Mouse (Mus musculus) CD4-positive naive resting alpha-beta T cell, adult 57 days (primary cell): ENCODE data around the gene Nufip2. TPM values are rescaled to one million over a fixed set of nuclear protein-coding genes. Genes with fewer than 3 reads are reported as not detected.

ENCODE experiments used
- total RNA-seq: library from RNA; stranded (reverse); gene quantifications from one replicate; pipeline ENCODE4 v1.2.4, GENCODE M21; 2023

Nufip2 gene
- total RNA-seq, result 149 TPM

DNA sequence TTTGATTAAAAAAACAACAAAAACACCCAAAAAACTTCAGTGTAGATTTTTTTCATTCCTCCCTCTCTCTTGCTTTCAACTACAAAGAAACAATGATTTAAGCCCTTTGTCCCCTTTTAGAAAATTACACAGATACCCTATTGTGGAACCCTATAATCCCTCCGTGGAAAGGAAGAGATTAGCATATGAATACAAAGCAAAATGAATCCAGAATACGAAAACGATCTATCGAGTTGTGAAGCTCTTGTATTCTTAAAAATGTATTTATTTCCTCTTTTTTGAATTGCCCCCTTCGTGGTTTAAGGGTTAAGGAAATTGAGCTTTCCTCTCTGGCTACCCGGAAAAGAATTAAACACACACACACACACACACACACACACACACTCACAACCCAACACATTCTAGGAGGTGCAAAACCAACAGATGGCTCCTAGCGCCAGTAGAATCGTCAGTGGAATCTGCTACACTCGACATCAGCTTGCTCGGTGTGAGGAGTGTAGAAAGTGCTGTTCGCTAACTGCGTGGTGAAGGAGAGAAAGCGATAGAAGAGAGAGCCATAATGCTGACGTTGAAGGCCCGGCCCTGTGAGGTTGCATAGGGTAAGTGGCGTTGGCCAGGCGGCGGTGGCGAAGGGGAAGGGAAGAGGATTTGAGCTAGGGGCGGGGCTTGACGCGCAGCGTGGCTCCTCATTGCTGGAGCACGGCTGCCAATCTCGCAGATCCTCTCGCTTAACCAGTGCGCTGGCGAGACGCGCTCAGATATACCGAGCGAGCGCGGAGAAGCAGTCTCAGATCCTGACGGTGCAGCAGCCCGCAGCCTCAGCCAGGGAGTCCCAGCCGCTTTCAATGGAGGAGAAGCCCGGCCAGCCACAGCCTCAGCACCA is at the start of gene Nufip2:
Gene Nufip2 (plus strand): TSS at position 773 of the 883 bp plus-strand sequence.

DNA sequence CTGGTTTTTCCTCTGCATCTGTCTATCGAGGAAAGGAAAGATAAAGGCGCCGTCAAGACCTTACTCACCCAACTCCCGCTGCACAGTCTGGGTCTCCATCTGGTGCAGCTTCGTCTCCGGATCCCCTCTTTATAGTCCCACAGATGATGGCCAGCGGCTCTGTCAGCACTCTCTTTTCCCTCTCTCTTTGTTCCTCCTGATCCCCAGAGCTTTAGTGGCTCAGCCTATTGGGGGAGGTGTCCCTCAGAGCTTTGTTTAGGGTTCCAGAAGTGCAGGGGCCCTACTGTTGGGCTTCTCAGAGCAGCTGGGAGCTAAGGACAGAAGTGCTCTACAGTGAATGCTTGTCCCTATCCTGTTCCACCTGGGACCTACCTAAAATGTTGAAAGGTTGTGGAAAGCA is 39.2 kb downstream of the Nufip2 start, which contains the start of gene Cryba1:
Gene Cryba1 (minus strand): TSS at position 101 of the 400 bp plus-strand sequence.

GRCm38 (mm10) chr11:77762783-77763672 is 77.1 kb downstream of the Nufip2 start, which contains the start of gene Myo18a:
Gene Myo18a (plus strand): TSS chr11:77763246.

DNA sequence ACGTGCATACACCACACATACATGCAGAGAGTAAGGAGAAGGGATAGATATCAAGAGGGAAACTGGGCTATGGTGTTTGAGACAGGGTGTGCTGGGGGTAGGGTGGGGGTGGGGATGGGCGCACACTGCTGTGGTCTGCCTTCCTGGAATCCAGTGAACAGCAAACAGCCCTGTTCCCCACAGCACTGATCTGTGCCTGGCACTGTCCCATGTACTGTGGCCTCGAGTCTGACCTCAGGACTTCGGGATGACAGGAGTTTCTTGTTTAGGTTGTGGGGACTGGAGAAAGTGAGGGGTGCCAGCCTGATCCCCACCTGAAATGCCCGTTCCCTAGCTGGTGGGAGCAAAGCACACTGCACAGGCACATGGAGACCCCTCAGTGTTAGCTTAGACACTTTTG is 101.8 kb downstream of the Nufip2 start, which contains the start of gene Gm10277:
Gene Gm10277 (minus strand): TSS at position 41 of the 400 bp plus-strand sequence.

Other genes starting within 250 kb of the Nufip2 start
- gene Coro6, start 223.7 kb upstream of the Nufip2 start, total RNA-seq, result 1.0 TPM
- 17.7 TPM for gene Ankrd13b, start 196.5 kb upstream of the Nufip2 start, total RNA-seq
- gene Git1, start 192.6 kb upstream of the Nufip2 start, total RNA-seq, result 47.8 TPM
- gene Abhd15, start 171.0 kb upstream of the Nufip2 start, total RNA-seq, result 6.8 TPM
- 21.7 TPM for gene Trp53i13, start 170.2 kb upstream of the Nufip2 start, total RNA-seq
- gene Gm10392, start 167.0 kb upstream of the Nufip2 start, total RNA-seq, result 3.0 TPM
- gene Taok1, start 78.3 kb upstream of the Nufip2 start, total RNA-seq, result 41.1 TPM
- not detected for gene Cryba1, start 39.1 kb downstream of the Nufip2 start, total RNA-seq
- 62.6 TPM for gene Myo18a, start 77.1 kb downstream of the Nufip2 start, total RNA-seq
- gene Gm10277, start 101.6 kb downstream of the Nufip2 start, total RNA-seq, result not detected
- gene Pipox, start 207.9 kb downstream of the Nufip2 start, total RNA-seq, result not detected
- gene Sez6, start 244.6 kb downstream of the Nufip2 start, total RNA-seq, result not detected